Mouse (Mus musculus): ENCODE measurements around the gene 2410015M20Rik. TPM values are rescaled to one million over a fixed set of nuclear protein-coding genes. Genes with fewer than 3 reads are reported as not detected.

The 2410015M20Rik gene
- total RNA-seq, 2 experiments from 2014 or later: 119 to 135 TPM

GRCm38 (mm10) chr17:56583611-56584256, 25.8 kb downstream of the 2410015M20Rik start:
- intact Hi-C loops (cut with DNase I): no loop called here
- peak; percentile 40 for DNase-seq

- intact Hi-C loops (cut with DNase I): no loop called here
- no peak for DNase-seq
These were observed 26.5 kb downstream of the 2410015M20Rik start for GRCm38 (mm10) chr17:56583071-56583470.

- intact Hi-C loops (cut with DNase I): no loop called here
- DNase-seq: no peak
These were observed 36.6 kb downstream of the 2410015M20Rik start for GRCm38 (mm10) chr17:56572939-56573338.

GRCm38 (mm10) chr17:56572154-56572553, 37.4 kb downstream of the 2410015M20Rik start:
- DNase-seq: peak; percentile 31
- intact Hi-C loops (cut with DNase I): no loop called here

GRCm38 (mm10) chr17:56570287-56570686, 39.3 kb downstream of the 2410015M20Rik start:
- intact Hi-C loops (cut with DNase I): no loop called here
- no peak for DNase-seq

- intact Hi-C loops (cut with DNase I): no loop called here
These were observed 42.2 kb downstream of the 2410015M20Rik start for GRCm38 (mm10) chr17:56567370-56567769.

GRCm38 (mm10) chr17:56566918-56567317, 42.7 kb downstream of the 2410015M20Rik start:
- DNase-seq: no peak
- intact Hi-C loops (cut with DNase I): no loop called here

More at GRCm38 (mm10) chr17:56567370-56567769, 42.2 kb downstream of the 2410015M20Rik start:
- no peak for DNase-seq

GRCm38 (mm10) chr17:56566293-56566692, 43.3 kb downstream of the 2410015M20Rik start:
- intact Hi-C loops (cut with DNase I): no loop called here
- no peak for DNase-seq

- intact Hi-C loops (cut with DNase I): no loop called here
- DNase-seq: no peak
These were observed 47.7 kb downstream of the 2410015M20Rik start for GRCm38 (mm10) chr17:56561866-56562265.

- intact Hi-C loops (cut with DNase I): no loop called here
- no peak for DNase-seq
These were observed 49.4 kb downstream of the 2410015M20Rik start for GRCm38 (mm10) chr17:56560131-56560530.

- intact Hi-C loops (cut with DNase I): loop anchor here (5.0 kb wide), 1 partner anchor 202 kb away; no protein-coding TSS in a partner anchor
- DNase-seq: no peak
These were observed 50.2 kb downstream of the 2410015M20Rik start for GRCm38 (mm10) chr17:56559386-56559785.

GRCm38 (mm10) chr17:56558448-56558847, 51.1 kb downstream of the 2410015M20Rik start:
- intact Hi-C loops (cut with DNase I): loop anchor here (5.0 kb wide), 1 partner anchor 201 kb away; no protein-coding TSS in a partner anchor
- peak; percentile 81 for DNase-seq

Other genes starting within 250 kb of the 2410015M20Rik start
- gene Ptprs, start 133.3 kb downstream of the 2410015M20Rik start, total RNA-seq (2021): 100 to 1,000 TPM; 821 to 872 TPM
- not detected for gene Znrf4, start 97.3 kb downstream of the 2410015M20Rik start, total RNA-seq (2021)
- 1 to 10 TPM; 1.9 to 2.2 TPM for gene Gm20219, start 55.4 kb downstream of the 2410015M20Rik start, total RNA-seq (2021)
- 100 to 1,000 TPM; 105 to 107 TPM for gene Safb2, start 25.2 kb downstream of the 2410015M20Rik start, total RNA-seq (2021)
- 100 to 1,000 TPM; 173 to 188 TPM for gene Safb, start 24.9 kb downstream of the 2410015M20Rik start, total RNA-seq (2021)
- 100 to 1,000 TPM; 563 to 595 TPM for gene Rpl36, start 3.6 kb upstream of the 2410015M20Rik start, total RNA-seq (2021)
- 10 to 100 TPM; 61.5 to 63.4 TPM for gene Lonp1, start 17.1 kb upstream of the 2410015M20Rik start, total RNA-seq (2021)
- 1 to 10 TPM; 1.3 to 2.2 TPM for gene Catsperd, start 18.4 kb upstream of the 2410015M20Rik start, total RNA-seq (2021)
- 100 to 1,000 TPM; 102 to 112 TPM for gene Ranbp3, start 63.5 kb upstream of the 2410015M20Rik start, total RNA-seq (2021)
- gene Ndufa11, start 108.0 kb upstream of the 2410015M20Rik start, total RNA-seq (2021): 100 to 1,000 TPM; 187 to 194 TPM
- gene Vmac, start 108.3 kb upstream of the 2410015M20Rik start, total RNA-seq (2021): 10 to 100 TPM; 10.8 to 12.6 TPM
- gene Nrtn, start 147.8 kb upstream of the 2410015M20Rik start, total RNA-seq (2021): 1 to 10 TPM; 1.2 to 1.3 TPM
- 10 to 100 TPM; 80.0 to 90.4 TPM for gene Dus3l, start 155.0 kb upstream of the 2410015M20Rik start, total RNA-seq (2021)
- 1 to 10 TPM; 1.2 TPM for gene Prr22, start 160.5 kb upstream of the 2410015M20Rik start, total RNA-seq (2021)
- gene Rfx2, start 221.2 kb upstream of the 2410015M20Rik start, total RNA-seq (2021): 1 to 10 TPM; 2.4 to 3.4 TPM

All from left cerebral cortex, postnatal 4 days (tissue).